Mouse (Mus musculus) kidney, adult 2 months (tissue): ENCODE measurements at regions not wholly inside any gene's neighbourhood (a gene's known extent, or its start where the extent isn't known, plus 50 kb on each side); places are given as distances from the start of the nearest gene placed in this dataset.

Source experiments
- DNase-seq: peaks from one replicate; pipeline ENCODE4 v3.0.0; 2021
- H3K27ac ChIP-seq: fragments of 200-500 bp; 2 replicates; pipeline ENCODE4 v1.5.1; 2012; ENCODE audit warnings: low read depth, low read length, control low read depth, inconsistent platforms; ENCODE audit not compliant: insufficient read depth
- H3K27me3 ChIP-seq: fragments of 200-500 bp; replicated peaks from 2 replicates; pipeline ENCODE4 v1.6.1; 2012; ENCODE audit warnings: mild to moderate bottlenecking, moderate library complexity, low read length, inconsistent platforms; ENCODE audit not compliant: control insufficient read depth, insufficient read depth
- H3K36me3 ChIP-seq: fragments of 200-500 bp; 2 replicates; pipeline ENCODE4 v1.6.1; 2012; ENCODE audit warnings: mild to moderate bottlenecking, moderate library complexity, low read length, inconsistent platforms; ENCODE audit not compliant: control insufficient read depth, insufficient read depth
- H3K4me1 ChIP-seq: fragments of 200-500 bp; 2 replicates; pipeline ENCODE4 v1.6.1; 2011; ENCODE audit warnings: low read length; ENCODE audit not compliant: control insufficient read depth, insufficient read depth
- H3K4me3 ChIP-seq: fragments of 200-500 bp; 2 replicates; pipeline ENCODE4 v1.5.1; 2011; ENCODE audit warnings: mild to moderate bottlenecking, low read depth, low read length, control low read depth; ENCODE audit not compliant: insufficient read depth
- CTCF ChIP-seq: fragments of 200-500 bp; conservative IDR thresholded peaks from 2 replicates; pipeline ENCODE4 v1.5.1; 2011; ENCODE audit warnings: low read depth, mild to moderate bottlenecking, control low read depth, low read length, moderate library complexity, mixed read lengths; ENCODE audit not compliant: insufficient read depth, insufficient read length
- POLR2A ChIP-seq: fragments of 200-500 bp; IDR thresholded peaks from one replicate; pipeline ENCODE4 v1.6.1; 2011; ENCODE audit warnings: low read depth, low read length, control low read depth
- WGBS: fragments of 180-500 bp; shearing (Covaris S2); methylation state at CpG from one replicate; pipeline ENCODE4 v1.1.7; 2018; 5-methylcytosine and 5-hydroxymethylcytosine counted together

DNA sequence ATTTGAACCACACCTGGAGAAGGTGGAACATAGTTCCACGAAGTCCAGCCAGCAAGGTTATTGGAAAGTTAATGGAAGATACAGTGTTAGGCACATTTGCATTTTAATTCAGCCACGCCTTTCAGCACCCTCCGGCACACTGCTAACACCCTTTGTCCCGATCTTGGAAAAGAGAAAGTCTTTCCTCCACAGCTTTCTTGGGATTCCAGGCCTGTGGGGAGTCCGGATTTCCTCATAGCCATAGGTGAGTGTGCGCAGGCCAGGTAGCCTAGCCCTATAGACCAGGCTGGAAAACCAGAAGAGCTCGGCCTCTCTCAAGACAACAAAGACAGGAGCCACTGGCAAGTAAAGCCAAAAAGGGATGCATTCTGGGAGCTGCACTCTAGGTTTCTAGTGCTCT lies 50.7 kb upstream of the Elf5 start:
- 68% methylated on average over 7 of the region's 7 CpGs for WGBS
- peak; percentile 31 for DNase-seq
- no peaks in the 10 kb centered on the region for H3K36me3 ChIP-seq
- no peak overlapping the region for H3K4me3 ChIP-seq
- no peak for TF ChIP-seq CTCF
- TF ChIP-seq POLR2A: no peak
- H3K4me1 ChIP-seq: no peaks in the 10 kb centered on the region
- H3K27ac ChIP-seq: no peak overlapping the region
- no peaks in the 10 kb centered on the region for H3K27me3 ChIP-seq
